Mouse (Mus musculus): ENCODE measurements around the gene Gm10964. TPM values are rescaled to one million over a fixed set of nuclear protein-coding genes. Genes with fewer than 3 reads are reported as not detected.
"Not testable (repeated sequence)": the region's sequence is repeated elsewhere in the genome, so short reads cannot be mapped to it uniquely, and the experiment has no call there.

Gm10964 gene
- total RNA-seq, 4 experiments from 2014 or later: not detected

- DNase-seq (ENCODE audit: low spot score in 2 of 2): no peak
These were observed 39.5 kb downstream of the Gm10964 start for GRCm38 (mm10) chr3:103778660-103779059.

GRCm38 (mm10) chr3:103779183-103779582 lies 40.0 kb downstream of the Gm10964 start:
- no peak for DNase-seq (ENCODE audit: low spot score in 2 of 2)

- DNase-seq (ENCODE audit: low spot score in 2 of 2): no peak
These were observed 41.1 kb downstream of the Gm10964 start for GRCm38 (mm10) chr3:103780271-103780670.

GRCm38 (mm10) chr3:103780777-103781176 lies 41.6 kb downstream of the Gm10964 start:
- no peak for DNase-seq (ENCODE audit: low spot score in 2 of 2)

GRCm38 (mm10) chr3:103782844-103783609 lies 43.9 kb downstream of the Gm10964 start:
- DNase-seq (ENCODE audit: low spot score in 2 of 2): no peak

GRCm38 (mm10) chr3:103787225-103787624 lies 48.1 kb downstream of the Gm10964 start:
- DNase-seq (ENCODE audit: low spot score in 2 of 2): no peak

GRCm38 (mm10) chr3:103789096-103789495 lies 49.9 kb downstream of the Gm10964 start:
- DNase-seq (ENCODE audit: low spot score in 2 of 2): no peak

GRCm38 (mm10) chr3:103789891-103790345 lies 50.8 kb downstream of the Gm10964 start:
- DNase-seq (ENCODE audit: low spot score in 2 of 2): no peak

- peak in 1 of 2 experiments; percentile 22 for DNase-seq (ENCODE audit: low spot score in 2 of 2)
These were observed 51.4 kb downstream of the Gm10964 start for GRCm38 (mm10) chr3:103790346-103791145.

- peak; percentile 87 to 89 for DNase-seq (ENCODE audit: low spot score in 2 of 2)
These were observed 52.3 kb downstream of the Gm10964 start, which contains the start of gene Hipk1 for GRCm38 (mm10) chr3:103791230-103792110. Gene Hipk1 (minus strand): TSS chr3:103791563.

- DNase-seq (ENCODE audit: low spot score in 2 of 2): not testable (repeated sequence)
These were observed 52.9 kb downstream of the Gm10964 start for GRCm38 (mm10) chr3:103792111-103792406.

GRCm38 (mm10) chr3:103792566-103792965 lies 53.4 kb downstream of the Gm10964 start:
- DNase-seq (ENCODE audit: low spot score in 2 of 2): no peak

Other genes starting within 250 kb of the Gm10964 start
- gene Syt6, start 164.1 kb upstream of the Gm10964 start, total RNA-seq (2022): not detected
- gene Atg4a-ps, start 93.3 kb upstream of the Gm10964 start, total RNA-seq (2022): 1 to 10 TPM in 2 of 4 experiments, under 1 TPM in 1, not detected in 1; 0.27 to 4.7 (median 3.8) TPM
- 1 to 10 TPM in 3 of 4 experiments, under 1 TPM in 1; 0.94 to 4.0 (median 1.8) TPM for gene Olfml3, start 1.4 kb upstream of the Gm10964 start, total RNA-seq (2022)
- gene Hipk1, start 52.2 kb downstream of the Gm10964 start, total RNA-seq (2022): 10 to 100 TPM; 55.9 to 80.6 (median 65.0) TPM
- 1 to 10 TPM; 3.0 to 5.4 (median 4.1) TPM for gene Dclre1b, start 70.1 kb downstream of the Gm10964 start, total RNA-seq (2022)
- gene Ap4b1, start 70.2 kb downstream of the Gm10964 start, total RNA-seq (2022): 10 to 100 TPM in 1 of 4 experiments, 1 to 10 TPM in 3; 8.3 to 10.5 (median 9.2) TPM
- gene Gm43064, start 70.2 kb downstream of the Gm10964 start, total RNA-seq (2022): under 1 TPM in 2 of 4 experiments, not detected in 2; 0.13 TPM
- gene Bcl2l15, start 93.2 kb downstream of the Gm10964 start, total RNA-seq (2022): not detected
- gene Ptpn22, start 120.4 kb downstream of the Gm10964 start, total RNA-seq (2022): under 1 TPM in 3 of 4 experiments, not detected in 1; 0.27 to 0.83 (median 0.39) TPM
- 1 to 10 TPM; 5.6 to 7.3 (median 6.5) TPM for gene Rsbn1, start 174.8 kb downstream of the Gm10964 start, total RNA-seq (2022)
- 1 to 10 TPM; 3.2 to 3.7 (median 3.4) TPM for gene Phtf1, start 228.7 kb downstream of the Gm10964 start, total RNA-seq (2022)